Mouse (Mus musculus): ENCODE data around the gene Msh3.
"Not testable (repeated sequence)": the region's sequence is repeated elsewhere in the genome, so short reads cannot be mapped to it uniquely, and the experiment has no call there.

Gene Msh3

GRCm38 (mm10) chr13:92354456-92355271 lies at the start of gene Msh3, which contains the start of gene Dhfr:
TSS of gene Msh3 (minus strand) at chr13:92355003.
TSS of gene Dhfr (plus strand) at chr13:92354726.
- DNase-seq: peak; percentile 100

- DNase-seq: no peak
Observed at GRCm38 (mm10) chr13:92403496-92403895, 48.7 kb upstream of the Msh3 start.

- no peak for DNase-seq
Observed at GRCm38 (mm10) chr13:92402063-92402462, 47.3 kb upstream of the Msh3 start.

GRCm38 (mm10) chr13:92398491-92399384 lies 43.9 kb upstream of the Msh3 start:
- DNase-seq: no peak

- no peak for DNase-seq
Observed at GRCm38 (mm10) chr13:92393047-92393661, 38.4 kb upstream of the Msh3 start.

- no peak for DNase-seq
Observed at GRCm38 (mm10) chr13:92387367-92387766, 32.6 kb upstream of the Msh3 start.

GRCm38 (mm10) chr13:92371466-92371865 lies 16.7 kb upstream of the Msh3 start:
- DNase-seq: not testable (repeated sequence)

- no peak for DNase-seq
Observed at GRCm38 (mm10) chr13:92370811-92371210, 16.0 kb upstream of the Msh3 start.

GRCm38 (mm10) chr13:92365312-92365711 lies 10.5 kb upstream of the Msh3 start:
- DNase-seq: no peak

GRCm38 (mm10) chr13:92361609-92362008 lies 6.8 kb upstream of the Msh3 start:
- DNase-seq: no peak

GRCm38 (mm10) chr13:92357644-92358043 lies 2.8 kb upstream of the Msh3 start:
- no peak for DNase-seq

GRCm38 (mm10) chr13:92356376-92356775 lies 1.6 kb upstream of the Msh3 start:
- no peak for DNase-seq

GRCm38 (mm10) chr13:92355272-92355643 lies 455 bp upstream of the Msh3 start:
- DNase-seq: no peak

GRCm38 (mm10) chr13:92353956-92354355 lies 847 bp downstream of the Msh3 start:
- DNase-seq: no peak

- DNase-seq: no peak
Observed at GRCm38 (mm10) chr13:92351100-92351499, 3.7 kb downstream of the Msh3 start.

GRCm38 (mm10) chr13:92346338-92346737 lies 8.5 kb downstream of the Msh3 start:
- no peak for DNase-seq

GRCm38 (mm10) chr13:92344033-92344432 lies 10.8 kb downstream of the Msh3 start:
- no peak for DNase-seq

- no peak for DNase-seq
Observed at GRCm38 (mm10) chr13:92339787-92340186, 15.0 kb downstream of the Msh3 start.

- DNase-seq: no peak
Observed at GRCm38 (mm10) chr13:92337773-92338462, 16.9 kb downstream of the Msh3 start.

GRCm38 (mm10) chr13:92336857-92337256 lies 17.9 kb downstream of the Msh3 start:
- DNase-seq: no peak

- no peak for DNase-seq
Observed at GRCm38 (mm10) chr13:92332103-92332879, 22.5 kb downstream of the Msh3 start.

- no peak for DNase-seq
Observed at GRCm38 (mm10) chr13:92330621-92331020, 24.2 kb downstream of the Msh3 start.
